Mouse (Mus musculus): ENCODE data around the gene Tm4sf1.

DNA sequence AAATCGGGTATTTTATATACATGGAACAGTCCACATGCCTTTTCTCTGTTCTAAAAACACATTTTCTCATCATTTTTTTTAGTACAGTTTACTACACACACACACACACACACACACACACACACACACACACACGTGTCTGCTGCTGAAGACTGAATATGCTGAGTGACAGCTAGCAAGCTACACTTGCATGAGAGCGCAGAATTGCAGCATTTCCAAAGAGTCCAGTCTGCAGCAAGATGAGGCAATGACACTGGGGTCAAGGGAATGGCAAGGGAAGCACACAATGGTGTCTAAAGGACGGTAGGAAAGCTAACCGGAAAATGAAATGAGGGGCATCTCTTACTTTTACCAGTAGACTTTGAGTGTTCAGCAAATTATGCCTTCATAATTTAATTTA lies 43.0 kb upstream of the Tm4sf1 start:
- TF ChIP-seq CTCF (IDR thresholded peaks at IDR 0.05; ENCODE audit: low read depth, low read length) (no peak), POLR2A (IDR thresholded peaks at IDR 0.05; ENCODE audit: extremely low read depth, insufficient read depth, low read length) (no peak)
